16 mouse cellular contexts compared by ENCODE assay signal in genomic region chr19:17240170-17241077, GRCm38 (mm10).
A peak's percentile ranks its signal among the peaks of the same experiment; 100 is the strongest.
DNase-seq lines count a peak whose midpoint lies in the region; ATAC-seq and TF ChIP-seq lines count a peak whose summit lies in the region.
"Had no signal": no experiment of that assay in that cellular context is flagged by ENCODE, and none has a peak within 500 bp of the region (broad histone marks: within the 10 kb centered on the region; RNA-seq: fewer than 3 reads in every experiment).

No protein-coding gene starts in this region.

- H3K36me3 ChIP-seq in myocyte (ENCODE audit: control insufficient read depth, insufficient read depth) = no peaks in the 10 kb centered on the region
- no peaks in the 10 kb centered on the region for H3K36me3 ChIP-seq in kidney, embryonic 14.5 days (ENCODE audit: control insufficient read depth, insufficient read depth, low read length)
- H3K36me3 ChIP-seq: heart, embryonic 13.5 days; hindbrain, embryonic 12.5 days; midbrain, embryonic 12.5 days had no signal

- no peaks in the 10 kb centered on the region for H3K27me3 ChIP-seq in myocyte (ENCODE audit: control insufficient read depth, insufficient read depth, insufficient read length)
- no peaks in the 10 kb centered on the region for H3K27me3 ChIP-seq in kidney, embryonic 14.5 days (ENCODE audit: control insufficient read depth, insufficient read depth, low read length)
- H3K27me3 ChIP-seq: heart, embryonic 13.5 days; hindbrain, embryonic 12.5 days; midbrain, embryonic 12.5 days had no signal

- H3K9ac ChIP-seq in kidney, embryonic 14.5 days (ENCODE audit: low read depth, low read length) = no peak overlapping the region
- H3K9ac ChIP-seq: heart, embryonic 13.5 days; hindbrain, embryonic 12.5 days; midbrain, embryonic 12.5 days had no signal

- H3K4me3 ChIP-seq in myocyte = no peak overlapping the region
- H3K4me3 ChIP-seq in kidney, embryonic 14.5 days (ENCODE audit: low read length) = no peak overlapping the region
- H3K4me3 ChIP-seq: heart, embryonic 13.5 days; hindbrain, embryonic 12.5 days; midbrain, embryonic 12.5 days had no signal

- 90% methylated on average over 7 of the region's 7 CpGs for WGBS in kidney, embryonic 14.5 days

- no peak for TF ChIP-seq POLR2A in myocyte (IDR thresholded peaks at IDR 0.05; ENCODE audit: insufficient read length, low read depth)

- peak overlapping the region; percentile 27 for H3K4me2 ChIP-seq in myocyte (ENCODE audit: low read depth)
- H3K4me2 ChIP-seq in kidney, embryonic 14.5 days (replicated peaks; ENCODE audit: low read depth, low read length) = no peak overlapping the region
- H3K4me2 ChIP-seq: heart, embryonic 13.5 days; hindbrain, embryonic 12.5 days; midbrain, embryonic 12.5 days had no signal

- H3K9me3 ChIP-seq in kidney, embryonic 14.5 days (ENCODE audit: control insufficient read depth, low read length) = no peaks in the 10 kb centered on the region
- H3K9me3 ChIP-seq: heart, embryonic 13.5 days; hindbrain, embryonic 12.5 days; midbrain, embryonic 12.5 days had no signal

- H3K4me1 ChIP-seq in kidney, embryonic 14.5 days (ENCODE audit: control insufficient read depth, insufficient read depth, low read length) = 0 out of 2 replicates have a peak, but pooled peaks cover 4% of the 10 kb centered on the region
- H3K4me1 ChIP-seq: hindbrain, embryonic 12.5 days; midbrain, embryonic 12.5 days had no signal

- peak; percentile 68 for ATAC-seq in frontal cortex, adult (ENCODE audit: low TSS enrichment)
- no peak for ATAC-seq in kidney, embryonic 14.5 days (ENCODE audit: low FRiP score, low TSS enrichment)
- ATAC-seq: lung, postnatal 0 days had no signal

- no peak for DNase-seq in frontal cortex, postnatal 10 days (ENCODE audit: low spot score in 2 of 2)
- DNase-seq in right cerebral cortex, adult 18-20 months = peak; percentile 19
- no peak for DNase-seq in right cerebral cortex, postnatal 10 days (ENCODE audit: low spot score in 2 of 2)
- DNase-seq in cerebellum, adult 9-11 months = peak; percentile 86
- DNase-seq in c-Kit-positive CD71-positive TER-119-positive erythroid progenitor cells, embryonic 14.5 days (ENCODE audit: low spot score) = no peak
- DNase-seq: kidney, adult 11 months; liver; retina, postnatal 1 day; thymus, postnatal 14 days had no signal

- no peaks in the 10 kb centered on the region for H3K79me2 ChIP-seq in myocyte (ENCODE audit: control insufficient read depth, insufficient read depth)

- no peak overlapping the region for H3ac ChIP-seq in myocyte (ENCODE audit: control insufficient read depth, insufficient read length)

- no peak overlapping the region for H3K27ac ChIP-seq in kidney, embryonic 14.5 days (ENCODE audit: low read depth, low read length)
- H3K27ac ChIP-seq: heart, embryonic 13.5 days; hindbrain, embryonic 12.5 days; midbrain, embryonic 12.5 days had no signal

TF ChIP-seq in myocyte, 11 proteins besides CTCF, POLR2A, EP300 and RAD21:
- peak in 2 of 3 experiments; percentile 1 to 8 for TF ChIP-seq MYOG (IDR thresholded peaks at IDR 0.05; ENCODE audit: control insufficient read depth in 1 of 3, insufficient read depth in 1 of 3, insufficient read length in 2 of 3, low read depth in 2 of 3)
- TF ChIP-seq CEBPB (IDR thresholded peaks at IDR 0.05; ENCODE audit: insufficient read depth, poor library complexity, severe bottlenecking) = no peak

Comparison
In these comparisons a context has a peak if more than half of its experiments do, and no peak if none do; other contexts are left out.
1. DNase-seq: peak in right cerebral cortex, adult 18-20 months (single experiment) and cerebellum, adult 9-11 months (single experiment); none in frontal cortex, postnatal 10 days (0 of 2), right cerebral cortex, postnatal 10 days (0 of 2) and c-Kit-positive CD71-positive TER-119-positive erythroid progenitor cells, embryonic 14.5 days (single experiment).